Mouse (Mus musculus) spleen, postnatal 36 days (tissue): ENCODE results near the gene Haao.

Experiments used
- DNase-seq, 2 experiments: peaks; one replicate each; pipeline ENCODE4 v3.0.0; 2022; ENCODE audit warnings: low spot score in 2 of 2, mixed read lengths in 1 of 2

Haao gene

GRCm38 (mm10) chr17:83834120-83834519 is 13.6 kb downstream of the Haao start:
- DNase-seq, result no peak

- DNase-seq, result peak; percentile 70 to 72
Observed at GRCm38 (mm10) chr17:83830616-83831292, 17.0 kb downstream of the Haao start.

GRCm38 (mm10) chr17:83829356-83829755 is 18.4 kb downstream of the Haao start:
- DNase-seq, result no peak

GRCm38 (mm10) chr17:83823835-83824234 is 23.9 kb downstream of the Haao start:
- peak; percentile 55 to 56 for DNase-seq

GRCm38 (mm10) chr17:83821876-83822275 is 25.9 kb downstream of the Haao start:
- peak; percentile 42 to 50 for DNase-seq

GRCm38 (mm10) chr17:83820701-83821100 is 27.1 kb downstream of the Haao start:
- no peak for DNase-seq

- no peak for DNase-seq
Observed at GRCm38 (mm10) chr17:83819503-83819902, 28.3 kb downstream of the Haao start.

- no peak for DNase-seq
Observed at GRCm38 (mm10) chr17:83816996-83817395, 30.8 kb downstream of the Haao start.

GRCm38 (mm10) chr17:83813050-83813449 is 34.7 kb downstream of the Haao start:
- no peak for DNase-seq

GRCm38 (mm10) chr17:83812200-83812944 is 35.4 kb downstream of the Haao start:
- DNase-seq, result no peak

GRCm38 (mm10) chr17:83810285-83810684 is 37.5 kb downstream of the Haao start:
- DNase-seq, result peak in 1 of 2 experiments; percentile 47

GRCm38 (mm10) chr17:83809197-83809829 is 38.5 kb downstream of the Haao start:
- DNase-seq, result peak; percentile 51 to 60

- no peak for DNase-seq
Observed at GRCm38 (mm10) chr17:83808476-83809098, 39.2 kb downstream of the Haao start.

GRCm38 (mm10) chr17:83807778-83808398 is 39.9 kb downstream of the Haao start:
- peak; percentile 79 to 86 for DNase-seq

GRCm38 (mm10) chr17:83807345-83807744 is 40.4 kb downstream of the Haao start:
- peak; percentile 83 to 84 for DNase-seq

- DNase-seq, result no peak
Observed at GRCm38 (mm10) chr17:83805078-83805477, 42.7 kb downstream of the Haao start.

- DNase-seq, result no peak
Observed at GRCm38 (mm10) chr17:83803987-83804386, 43.8 kb downstream of the Haao start.

GRCm38 (mm10) chr17:83799506-83800050 is 48.2 kb downstream of the Haao start:
- DNase-seq, result peak; percentile 82 to 83

GRCm38 (mm10) chr17:83795121-83795520 is 52.6 kb downstream of the Haao start:
- DNase-seq, result no peak

- no peak for DNase-seq
Observed at GRCm38 (mm10) chr17:83792388-83792787, 55.4 kb downstream of the Haao start.

- no peak for DNase-seq
Observed at GRCm38 (mm10) chr17:83790158-83790557, 57.6 kb downstream of the Haao start.
